In the genomic region with DNA sequence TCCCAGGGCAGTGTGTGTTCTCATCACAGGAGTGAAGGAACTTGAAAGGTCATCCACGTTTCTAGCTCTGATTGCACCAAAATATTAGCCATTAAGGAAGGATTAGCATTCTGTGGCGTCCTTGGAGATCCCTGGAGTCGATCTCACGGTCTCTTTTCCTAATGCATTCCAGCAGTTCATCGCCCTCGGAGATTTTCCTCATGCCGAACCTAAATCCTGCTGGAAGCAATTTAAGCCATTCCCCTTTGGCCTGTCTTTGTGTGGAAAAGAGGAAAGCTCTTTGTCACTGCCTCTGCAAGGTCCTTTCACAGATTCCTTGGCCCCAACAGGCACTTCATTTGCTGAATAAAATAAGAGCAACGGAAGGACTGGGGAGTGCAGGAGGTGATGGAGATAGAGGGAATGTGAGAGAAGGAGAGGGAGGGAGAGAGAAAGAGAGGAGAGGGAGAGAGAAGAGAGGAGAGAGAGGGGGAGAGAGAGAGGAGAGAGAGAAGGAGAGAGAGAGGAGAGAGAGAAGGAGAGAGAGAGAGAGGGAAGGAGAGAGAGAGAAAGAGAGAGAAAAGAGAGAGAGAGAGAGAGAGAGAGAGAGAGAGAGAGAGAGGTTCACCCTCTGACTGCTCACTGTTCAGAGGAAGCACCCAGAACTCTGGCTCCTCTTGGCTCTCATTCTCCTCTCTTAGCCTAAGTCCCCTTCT, we compare ENCODE assay signal across 26 mouse cellular contexts.
DNase-seq lines count a peak whose midpoint lies in the region; ATAC-seq lines count a peak whose summit lies in the region.
"Had no signal": no experiment of that assay in that cellular context is flagged by ENCODE, and none has a peak within 500 bp of the region (broad histone marks: within the 10 kb centered on the region; RNA-seq: fewer than 3 reads in every experiment).

No protein-coding gene starts in this region.

- H3K4me3 ChIP-seq in hindbrain, embryonic 10.5 days = no peak overlapping the region
- no peak overlapping the region for H3K4me3 ChIP-seq in hindbrain, embryonic 14.5 days (replicated peaks; ENCODE audit: low read length)
- H3K4me3 ChIP-seq in embryonic facial prominence, embryonic 10.5 days = no peak overlapping the region
- H3K4me3 ChIP-seq in limb, embryonic 11.5 days (ENCODE audit: low read depth, low read length) = no peak overlapping the region
- H3K4me3 ChIP-seq: hindbrain, embryonic 15.5 days; layer of hippocampus, adult 2 months; limb, embryonic 15.5 days; lung, embryonic 15.5 days; megakaryocyte, embryonic 14.5 days; stomach, embryonic 15.5 days had no signal

- H3K4me2 ChIP-seq in hindbrain, embryonic 14.5 days (replicated peaks) = no peak overlapping the region
- no peak overlapping the region for H3K4me2 ChIP-seq in limb, embryonic 11.5 days (ENCODE audit: low read depth, severe bottlenecking)
- H3K4me2 ChIP-seq: heart, embryonic 11.5 days; hindbrain, embryonic 15.5 days; limb, embryonic 15.5 days; lung, embryonic 15.5 days; stomach, embryonic 15.5 days had no signal

- peak; percentile 23 for DNase-seq in hindbrain, embryonic 10.5 days (ENCODE audit: low spot score)
- DNase-seq in hindbrain, embryonic 14.5 days (ENCODE audit: low spot score) = no peak
- DNase-seq in embryo, embryonic 10 days (ENCODE audit: low spot score) = peak; percentile 60
- peak; percentile 65 for DNase-seq in embryonic facial prominence, embryonic 10.5 days (ENCODE audit: low spot score)
- DNase-seq in limb, embryonic 11.5 days (ENCODE audit: low spot score) = peak; percentile 45
- DNase-seq in cerebellum, adult 11-12 months = no peak
- DNase-seq in layer of hippocampus, adult 9-11 months = no peak
- DNase-seq: adrenal gland, postnatal 10 days; B cell, adult 2 months; cerebellum, adult 8-10 months; kidney, adult 8-10 months; kidney, postnatal 10 days; layer of hippocampus, postnatal 36 days; lung, postnatal 36 days; thymus, adult 18-20 months; thymus, postnatal 36 days had no signal

- H3K36me3 ChIP-seq in hindbrain, embryonic 10.5 days = no peaks in the 10 kb centered on the region
- no peaks in the 10 kb centered on the region for H3K36me3 ChIP-seq in hindbrain, embryonic 14.5 days (replicated peaks; ENCODE audit: control insufficient read depth, insufficient read depth)
- no peaks in the 10 kb centered on the region for H3K36me3 ChIP-seq in embryonic facial prominence, embryonic 10.5 days (replicated peaks)
- H3K36me3 ChIP-seq in limb, embryonic 11.5 days (ENCODE audit: control insufficient read depth, insufficient read depth, low read length) = no peaks in the 10 kb centered on the region
- H3K36me3 ChIP-seq: G1E; hindbrain, embryonic 15.5 days; limb, embryonic 15.5 days; lung, embryonic 15.5 days; stomach, embryonic 15.5 days had no signal

- 29% methylated on average over 8 of the region's 8 CpGs for WGBS in hindbrain, embryonic 10.5 days
- 21% methylated on average over 8 of the region's 8 CpGs for WGBS in hindbrain, embryonic 14.5 days
- 12% methylated on average over 8 of the region's 8 CpGs for WGBS in embryonic facial prominence, embryonic 10.5 days
- WGBS in limb, embryonic 11.5 days = 24% methylated on average over 8 of the region's 8 CpGs

- no peak overlapping the region for H3K9ac ChIP-seq in hindbrain, embryonic 14.5 days
- H3K9ac ChIP-seq in limb, embryonic 11.5 days (ENCODE audit: low read length) = no peak overlapping the region
- H3K9ac ChIP-seq: hindbrain, embryonic 15.5 days; limb, embryonic 15.5 days; liver, embryonic 14.5 days; lung, embryonic 15.5 days; stomach, embryonic 15.5 days had no signal

- 0 out of 2 replicates have a peak overlapping the region, but pooled peaks have one; percentile 13 for H3K27ac ChIP-seq in hindbrain, embryonic 10.5 days
- H3K27ac ChIP-seq in hindbrain, embryonic 14.5 days = no peak overlapping the region
- peak overlapping the region; percentile 83 for H3K27ac ChIP-seq in embryonic facial prominence, embryonic 10.5 days (replicated peaks)
- H3K27ac ChIP-seq in limb, embryonic 11.5 days (replicated peaks; ENCODE audit: low read depth, low read length) = no peak overlapping the region
- H3K27ac ChIP-seq: hindbrain, embryonic 15.5 days; layer of hippocampus, adult 2 months; limb, embryonic 15.5 days; liver, embryonic 14.5 days; lung, embryonic 15.5 days; stomach, embryonic 15.5 days had no signal

- H3K27me3 ChIP-seq in hindbrain, embryonic 10.5 days (ENCODE audit: insufficient read depth, poor library complexity, severe bottlenecking) = no peaks in the 10 kb centered on the region
- H3K27me3 ChIP-seq in hindbrain, embryonic 14.5 days (ENCODE audit: control insufficient read depth, insufficient read depth, low read length) = no peaks in the 10 kb centered on the region
- no peaks in the 10 kb centered on the region for H3K27me3 ChIP-seq in embryonic facial prominence, embryonic 10.5 days (replicated peaks; ENCODE audit: low read depth, poor library complexity, severe bottlenecking)
- no peaks in the 10 kb centered on the region for H3K27me3 ChIP-seq in limb, embryonic 11.5 days (ENCODE audit: control insufficient read depth, insufficient read depth, low read length)
- H3K27me3 ChIP-seq: CH12.LX; hindbrain, embryonic 15.5 days; limb, embryonic 15.5 days; lung, embryonic 15.5 days; megakaryocyte, embryonic 14.5 days; stomach, embryonic 15.5 days had no signal

- H3K4me1 ChIP-seq in hindbrain, embryonic 10.5 days (replicated peaks) = peaks cover 7% of the 10 kb centered on the region; the same call in 1 of the 2 replicates
- no peaks in the 10 kb centered on the region; the same call in 1 of the 2 replicates for H3K4me1 ChIP-seq in hindbrain, embryonic 14.5 days (replicated peaks; ENCODE audit: control insufficient read depth, insufficient read depth, low read length)
- H3K4me1 ChIP-seq in embryonic facial prominence, embryonic 10.5 days = peaks cover 26% of the 10 kb centered on the region
- H3K4me1 ChIP-seq in limb, embryonic 11.5 days (ENCODE audit: control insufficient read depth, insufficient read depth, low read length) = 0 out of 2 replicates have a peak, but pooled peaks cover 2% of the 10 kb centered on the region
- H3K4me1 ChIP-seq: lung, embryonic 15.5 days; megakaryocyte, embryonic 14.5 days; stomach, embryonic 15.5 days had no signal

- no peaks in the 10 kb centered on the region for H3K9me3 ChIP-seq in hindbrain, embryonic 10.5 days
- no peaks in the 10 kb centered on the region for H3K9me3 ChIP-seq in hindbrain, embryonic 14.5 days (ENCODE audit: control insufficient read depth, low read length)
- no peaks in the 10 kb centered on the region for H3K9me3 ChIP-seq in embryonic facial prominence, embryonic 10.5 days
- no peaks in the 10 kb centered on the region for H3K9me3 ChIP-seq in limb, embryonic 11.5 days (ENCODE audit: control insufficient read depth, low read length)
- H3K9me3 ChIP-seq: hindbrain, embryonic 15.5 days; limb, embryonic 15.5 days; lung, embryonic 15.5 days; stomach, embryonic 15.5 days had no signal

- no peak for ATAC-seq in hindbrain, embryonic 14.5 days (ENCODE audit: low FRiP score)
- ATAC-seq in limb, embryonic 11.5 days (ENCODE audit: insufficient number of reproducible peaks, low FRiP score, low TSS enrichment, low read depth) = no peak

Comparison
In these comparisons a context has a peak if more than half of its experiments do, and no peak if none do; other contexts are left out.
1. DNase-seq: peak in hindbrain, embryonic 10.5 days (single experiment), embryo, embryonic 10 days (single experiment), embryonic facial prominence, embryonic 10.5 days (single experiment) and limb, embryonic 11.5 days (single experiment); none in hindbrain, embryonic 14.5 days (single experiment), cerebellum, adult 11-12 months (single experiment) and layer of hippocampus, adult 9-11 months (single experiment).
2. H3K27ac ChIP-seq: peak in hindbrain, embryonic 10.5 days (single experiment) and embryonic facial prominence, embryonic 10.5 days (single experiment); none in hindbrain, embryonic 14.5 days (single experiment) and limb, embryonic 11.5 days (single experiment).